Comparison of ENCODE assay signal across 22 mouse cellular contexts in the genomic region with DNA sequence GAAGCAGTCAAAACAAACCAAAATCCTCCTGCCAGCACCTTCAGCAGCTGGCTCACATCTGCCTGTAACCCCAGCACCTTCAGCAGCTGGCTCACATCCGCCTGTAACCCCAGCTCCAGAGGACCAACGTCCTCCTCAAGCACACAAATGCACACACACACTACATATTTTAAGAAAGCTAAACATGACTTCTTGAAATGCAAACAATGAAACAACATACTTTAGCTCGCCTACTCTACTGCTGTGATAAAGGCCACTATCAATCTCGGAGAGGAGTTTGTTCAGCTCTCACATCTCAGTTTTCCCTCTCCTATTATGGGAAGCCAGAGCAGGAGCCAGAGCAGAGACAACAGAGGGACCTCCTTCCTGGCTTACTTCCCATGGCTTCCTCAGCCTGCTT. TPM values are rescaled to one million over a fixed set of nuclear protein-coding genes. Genes with fewer than 3 reads are reported as not detected.
A peak's percentile ranks its signal among the peaks of the same experiment; 100 is the strongest.
DNase-seq lines count a peak whose midpoint lies in the region; ATAC-seq and TF ChIP-seq lines count a peak whose summit lies in the region.
"Had no signal": no experiment of that assay in that cellular context is flagged by ENCODE, and none has a peak within 500 bp of the region (broad histone marks: within the 10 kb centered on the region; RNA-seq: fewer than 3 reads in every experiment).

No protein-coding gene starts in this region.

- TF ChIP-seq CTCF in lung, embryonic 14.5 days (IDR thresholded peaks at IDR 0.05; ENCODE audit: low read depth): no peak

- H3K9me3 ChIP-seq in heart, embryonic 10.5 days: no peaks in the 10 kb centered on the region
- no peaks in the 10 kb centered on the region for H3K9me3 ChIP-seq in heart, embryonic 11.5 days (replicated peaks; ENCODE audit: control insufficient read depth, low read length)
- H3K9me3 ChIP-seq in kidney, embryonic 16.5 days (ENCODE audit: low read length): no peaks in the 10 kb centered on the region
- H3K9me3 ChIP-seq in lung, embryonic 14.5 days (ENCODE audit: low read depth, low read length): no peaks in the 10 kb centered on the region
- H3K9me3 ChIP-seq in intestine, embryonic 16.5 days (ENCODE audit: control insufficient read depth, low read length): no peaks in the 10 kb centered on the region
- H3K9me3 ChIP-seq: embryonic facial prominence, embryonic 13.5 days; forebrain, embryonic 13.5 days; heart, embryonic 15.5 days; hindbrain, embryonic 13.5 days had no signal

- H3K4me1 ChIP-seq in heart, embryonic 10.5 days: peaks cover 15% of the 10 kb centered on the region
- 0 out of 2 replicates have a peak, but pooled peaks cover 4% of the 10 kb centered on the region for H3K4me1 ChIP-seq in heart, embryonic 11.5 days (ENCODE audit: control insufficient read depth, insufficient read depth, low read length)
- H3K4me1 ChIP-seq in kidney, embryonic 16.5 days (ENCODE audit: insufficient read depth, low read length): peaks cover 18% of the 10 kb centered on the region; the same call in 1 of the 2 replicates
- peaks cover 8% of the 10 kb centered on the region; the same call in 1 of the 2 replicates for H3K4me1 ChIP-seq in lung, embryonic 14.5 days (ENCODE audit: insufficient read depth)
- 0 out of 2 replicates have a peak, but pooled peaks cover 3% of the 10 kb centered on the region for H3K4me1 ChIP-seq in intestine, embryonic 16.5 days (ENCODE audit: control insufficient read depth, insufficient read depth, low read length)
- H3K4me1 ChIP-seq: embryonic facial prominence, embryonic 13.5 days; heart, embryonic 15.5 days; hindbrain, embryonic 13.5 days had no signal

- no peak overlapping the region for H3K4me3 ChIP-seq in heart, embryonic 10.5 days
- no peak overlapping the region for H3K4me3 ChIP-seq in heart, embryonic 11.5 days (ENCODE audit: low read depth, low read length)
- no peak overlapping the region for H3K4me3 ChIP-seq in kidney, embryonic 16.5 days (ENCODE audit: low read length)
- no peak overlapping the region for H3K4me3 ChIP-seq in lung, embryonic 14.5 days (ENCODE audit: low read depth, low read length)
- H3K4me3 ChIP-seq in intestine, embryonic 16.5 days (ENCODE audit: low read length): no peak overlapping the region
- H3K4me3 ChIP-seq: embryonic facial prominence, embryonic 13.5 days; forebrain, embryonic 13.5 days; heart, embryonic 15.5 days; hindbrain, embryonic 13.5 days had no signal

- DNase-seq in heart, embryonic 10.5 days (ENCODE audit: low spot score): no peak
- no peak for DNase-seq in kidney, postnatal 36 days
- peak; percentile 56 for DNase-seq in lung, embryonic 14.5 days
- DNase-seq in lung, adult 18-20 months: no peak
- DNase-seq in c-Kit-positive CD71-positive TER-119-positive erythroid progenitor cells, embryonic 14.5 days (ENCODE audit: low spot score): no peak
- DNase-seq: adrenal gland, postnatal 14 days; cerebellum, adult 18-20 months; cerebellum, adult 9-11 months; cerebellum, postnatal 36 days; forebrain, postnatal 0 days; gastrocnemius, postnatal 14 days; heart, postnatal 14 days had no signal

- no peak overlapping the region for H3K4me2 ChIP-seq in heart, embryonic 11.5 days
- H3K4me2 ChIP-seq in kidney, embryonic 16.5 days (replicated peaks; ENCODE audit: low read depth, low read length): no peak overlapping the region
- H3K4me2 ChIP-seq in lung, embryonic 14.5 days: no peak overlapping the region
- no peak overlapping the region for H3K4me2 ChIP-seq in intestine, embryonic 16.5 days (ENCODE audit: low read depth, low read length)
- H3K4me2 ChIP-seq: embryonic facial prominence, embryonic 13.5 days; forebrain, embryonic 13.5 days; heart, embryonic 15.5 days; hindbrain, embryonic 13.5 days had no signal

- WGBS in heart, embryonic 10.5 days: 37% methylated on average over 4 of the region's 4 CpGs
- 33% methylated on average over 4 of the region's 4 CpGs for WGBS in heart, embryonic 11.5 days (ENCODE audit: insufficient replicate concordance)
- WGBS in kidney, embryonic 16.5 days: 21% methylated on average over 4 of the region's 4 CpGs
- WGBS in lung, embryonic 14.5 days: 7% methylated on average over 4 of the region's 4 CpGs
- 25% methylated on average over 4 of the region's 4 CpGs for WGBS in intestine, embryonic 16.5 days

- no peaks in the 10 kb centered on the region for H3K27me3 ChIP-seq in heart, embryonic 10.5 days (ENCODE audit: insufficient read depth, poor library complexity, severe bottlenecking)
- H3K27me3 ChIP-seq in heart, embryonic 11.5 days (ENCODE audit: control insufficient read depth, insufficient read depth, low read length): no peaks in the 10 kb centered on the region
- H3K27me3 ChIP-seq in kidney, embryonic 16.5 days (ENCODE audit: insufficient read depth, low read length): no peaks in the 10 kb centered on the region
- H3K27me3 ChIP-seq in lung, embryonic 14.5 days (ENCODE audit: insufficient read depth, low read length): no peaks in the 10 kb centered on the region
- H3K27me3 ChIP-seq in intestine, embryonic 16.5 days (replicated peaks; ENCODE audit: control insufficient read depth, insufficient read depth, low read length): no peaks in the 10 kb centered on the region
- H3K27me3 ChIP-seq: CH12.LX; embryonic facial prominence, embryonic 13.5 days; forebrain, embryonic 13.5 days; heart, embryonic 15.5 days; hindbrain, embryonic 13.5 days; Patski had no signal

- 0 out of 2 replicates have a peak overlapping the region, but pooled peaks have one; percentile 16 for H3K27ac ChIP-seq in heart, embryonic 10.5 days
- no peak overlapping the region for H3K27ac ChIP-seq in heart, embryonic 11.5 days (ENCODE audit: low read depth, low read length)
- H3K27ac ChIP-seq in kidney, embryonic 16.5 days (ENCODE audit: low read length): peak overlapping the region; percentile 29; the same call in 1 of the 2 replicates
- H3K27ac ChIP-seq in lung, embryonic 14.5 days (ENCODE audit: low read depth): 0 out of 2 replicates have a peak overlapping the region, but pooled peaks have one; percentile 15
- no peak overlapping the region for H3K27ac ChIP-seq in intestine, embryonic 16.5 days (ENCODE audit: low read length)
- H3K27ac ChIP-seq: embryonic facial prominence, embryonic 13.5 days; forebrain, embryonic 13.5 days; heart, embryonic 15.5 days; hindbrain, embryonic 13.5 days had no signal

- no peak overlapping the region for H3K9ac ChIP-seq in heart, embryonic 11.5 days (ENCODE audit: low read depth, low read length)
- H3K9ac ChIP-seq in kidney, embryonic 16.5 days (replicated peaks; ENCODE audit: low read length): no peak overlapping the region
- H3K9ac ChIP-seq in lung, embryonic 14.5 days: no peak overlapping the region
- no peak overlapping the region for H3K9ac ChIP-seq in intestine, embryonic 16.5 days (ENCODE audit: low read depth, low read length)
- H3K9ac ChIP-seq: embryonic facial prominence, embryonic 13.5 days; forebrain, embryonic 13.5 days; forebrain, postnatal 0 days; heart, embryonic 15.5 days; hindbrain, embryonic 13.5 days had no signal

- no peaks in the 10 kb centered on the region for H3K36me3 ChIP-seq in heart, embryonic 10.5 days
- no peaks in the 10 kb centered on the region for H3K36me3 ChIP-seq in heart, embryonic 11.5 days (ENCODE audit: control insufficient read depth, insufficient read depth, low read length)
- no peaks in the 10 kb centered on the region for H3K36me3 ChIP-seq in kidney, embryonic 16.5 days (ENCODE audit: insufficient read depth, low read length)
- no peaks in the 10 kb centered on the region for H3K36me3 ChIP-seq in lung, embryonic 14.5 days (ENCODE audit: insufficient read depth)
- H3K36me3 ChIP-seq in intestine, embryonic 16.5 days (ENCODE audit: control insufficient read depth, insufficient read depth, low read length): no peaks in the 10 kb centered on the region
- H3K36me3 ChIP-seq: embryonic facial prominence, embryonic 13.5 days; heart, embryonic 15.5 days; hindbrain, embryonic 13.5 days had no signal

- ATAC-seq in heart, embryonic 11.5 days (replicated peaks; ENCODE audit: insufficient number of reproducible peaks, low FRiP score, low TSS enrichment): no peak
- ATAC-seq in kidney, embryonic 16.5 days (ENCODE audit: low FRiP score, low TSS enrichment): 0 out of 2 replicates have a peak, but pooled peaks have one; percentile 43
- peak; percentile 74 for ATAC-seq in lung, embryonic 14.5 days (ENCODE audit: insufficient read depth)
- ATAC-seq in intestine, embryonic 16.5 days: peak; percentile 30; the same call in 1 of the 2 replicates
- ATAC-seq: activated CD4-positive, CD25-positive, alpha-beta regulatory T cell, adult 4 months; forebrain, embryonic 13.5 days; forebrain, postnatal 0 days; Patski had no signal

RNA-seq across cellular contexts. Expression of gene Crybg1, which starts 34.0 kb away (rescaled TPM):
- polyA plus RNA-seq in heart, embryonic 10.5 days (2016; fragmentation: Nextera tagmentation; extraction: Ambion mirVana): 0.38 and 0.68 TPM in 2 replicates
- polyA plus RNA-seq in heart, embryonic 11.5 days (2014; fragmentation: Nextera tagmentation; extraction: Ambion mirVana): 0.11 and 0.14 TPM in 2 replicates
- polyA plus RNA-seq in kidney, embryonic 16.5 days (2015; fragmentation: Nextera tagmentation; extraction: Ambion mirVana): 3.3 and 3.4 TPM in 2 replicates
- 0.22 and 0.51 TPM in 2 replicates for polyA plus RNA-seq in lung, embryonic 14.5 days (2014; fragmentation: Nextera tagmentation; extraction: Ambion mirVana)
- polyA plus RNA-seq in intestine, embryonic 16.5 days (2015; fragmentation: Nextera tagmentation; extraction: Ambion mirVana): 0.72 and 0.77 TPM in 2 replicates

Comparison
In these comparisons a context has a peak if more than half of its experiments do, and no peak if none do; other contexts are left out.
1. H3K27ac ChIP-seq: peak in heart, embryonic 10.5 days (single experiment), kidney, embryonic 16.5 days (single experiment) and lung, embryonic 14.5 days (single experiment); none in heart, embryonic 11.5 days (single experiment) and intestine, embryonic 16.5 days (single experiment).